ENCODE assay signal across 8 mouse cellular contexts in the genomic region with DNA sequence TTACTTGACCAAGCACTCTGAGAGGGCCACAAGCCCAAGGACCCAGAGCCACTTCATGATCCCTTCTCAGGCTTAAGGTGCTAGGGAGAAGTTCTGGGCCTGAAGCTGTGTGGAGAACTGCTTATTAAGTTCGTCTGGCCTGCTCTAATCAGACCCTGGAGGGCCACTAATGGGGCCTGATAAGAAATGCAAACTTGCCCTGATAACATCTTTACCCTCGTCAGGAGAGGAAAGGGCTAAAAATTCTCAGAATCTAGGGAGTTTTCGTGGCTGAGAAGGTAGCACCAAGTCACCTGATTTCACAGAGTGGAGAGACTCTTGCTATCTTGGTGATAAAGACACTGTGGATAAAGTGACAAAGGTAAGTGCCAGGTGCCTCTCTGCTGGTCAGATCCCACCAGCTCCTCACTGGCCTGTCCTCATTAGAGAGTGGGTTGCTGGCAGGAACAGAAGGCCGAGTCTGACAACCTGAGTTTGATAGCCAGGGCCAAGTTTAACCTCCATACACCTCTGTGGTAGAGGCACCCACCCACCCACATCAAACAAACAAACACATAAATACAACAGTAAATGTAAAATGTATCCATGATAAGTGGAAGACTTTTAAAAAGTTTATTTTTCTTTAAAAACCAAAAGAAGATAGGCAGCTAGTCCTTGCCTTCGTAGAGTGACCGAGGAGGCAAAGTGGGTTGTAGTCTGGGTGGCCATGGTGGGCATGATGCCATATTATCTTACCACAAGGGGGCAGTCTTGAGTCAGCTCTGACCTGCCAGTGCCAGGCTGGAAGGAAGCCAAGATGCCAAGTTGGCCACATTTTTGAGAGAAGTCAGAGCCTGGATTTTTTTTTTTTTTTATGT. TPM values are rescaled to one million over a fixed set of nuclear protein-coding genes. Genes with fewer than 3 reads are reported as not detected.
A peak's percentile ranks its signal among the peaks of the same experiment; 100 is the strongest.
DNase-seq lines count a peak whose midpoint lies in the region; ATAC-seq and TF ChIP-seq lines count a peak whose summit lies in the region.
"Had no signal": no experiment of that assay in that cellular context is flagged by ENCODE, and none has a peak within 500 bp of the region (broad histone marks: within the 10 kb centered on the region; RNA-seq: fewer than 3 reads in every experiment).

A gene (minus strand): TSS at position 157 of the 857 bp plus-strand sequence.

- no peak within 1 kb of the TSS for H3K4me3 ChIP-seq in cortical plate, adult 2 months (ENCODE audit: insufficient read depth, low read length)
- H3K4me3 ChIP-seq in intestine, postnatal 0 days (ENCODE audit: low read depth, low read length), result no peak within 1 kb of the TSS
- no peak within 1 kb of the TSS for H3K4me3 ChIP-seq in limb, embryonic 11.5 days (ENCODE audit: low read depth, low read length)
- no peak within 1 kb of the TSS for H3K4me3 ChIP-seq in midbrain, embryonic 16.5 days (ENCODE audit: low read depth, low read length)
- H3K4me3 ChIP-seq: myocyte had no signal

- 23% methylated on average over 6 of the region's 6 CpGs for WGBS in intestine, postnatal 0 days
- 46% methylated on average over 6 of the region's 6 CpGs for WGBS in limb, embryonic 11.5 days
- 40% methylated on average over 6 of the region's 6 CpGs for WGBS in midbrain, embryonic 16.5 days

- no peaks in the 10 kb centered on the region for H3K36me3 ChIP-seq in intestine, postnatal 0 days (ENCODE audit: control insufficient read depth, insufficient read depth)
- H3K36me3 ChIP-seq in limb, embryonic 11.5 days (ENCODE audit: control insufficient read depth, insufficient read depth, low read length), result no peaks in the 10 kb centered on the region
- no peaks in the 10 kb centered on the region for H3K36me3 ChIP-seq in midbrain, embryonic 16.5 days (ENCODE audit: control insufficient read depth, insufficient read depth, low read length)

- no peaks in the 10 kb centered on the region for H3K27me3 ChIP-seq in intestine, postnatal 0 days (replicated peaks; ENCODE audit: control insufficient read depth, insufficient read depth, low read length)
- no peaks in the 10 kb centered on the region for H3K27me3 ChIP-seq in limb, embryonic 11.5 days (ENCODE audit: control insufficient read depth, insufficient read depth, low read length)
- no peaks in the 10 kb centered on the region for H3K27me3 ChIP-seq in midbrain, embryonic 16.5 days (ENCODE audit: control insufficient read depth, insufficient read depth, low read depth, low read length)

- no peak within 1 kb of the TSS for H3K9ac ChIP-seq in intestine, postnatal 0 days (ENCODE audit: low read depth, low read length)
- no peak within 1 kb of the TSS for H3K9ac ChIP-seq in limb, embryonic 11.5 days (ENCODE audit: low read length)
- no peak within 1 kb of the TSS for H3K9ac ChIP-seq in midbrain, embryonic 16.5 days (ENCODE audit: low read depth, low read length)

- H3K27ac ChIP-seq in cortical plate, adult 2 months (ENCODE audit: insufficient read depth, low read length), result no peak within 1 kb of the TSS
- no peak within 1 kb of the TSS for H3K27ac ChIP-seq in intestine, postnatal 0 days (ENCODE audit: low read depth, low read length)
- no peak within 1 kb of the TSS for H3K27ac ChIP-seq in limb, embryonic 11.5 days (replicated peaks; ENCODE audit: low read depth, low read length)
- no peak within 1 kb of the TSS for H3K27ac ChIP-seq in midbrain, embryonic 16.5 days (ENCODE audit: low read length)

- peak; percentile 85 for TF ChIP-seq CTCF in cortical plate, adult 2 months (IDR thresholded peaks at IDR 0.05; ENCODE audit: extremely low read depth, insufficient read depth, low read length)
- peak; percentile 94 for TF ChIP-seq CTCF in intestine, postnatal 0 days (IDR thresholded peaks at IDR 0.05; ENCODE audit: low read depth)

- no peaks in the 10 kb centered on the region for H3K4me1 ChIP-seq in cortical plate, adult 2 months (ENCODE audit: control insufficient read depth, insufficient read depth, low read length)
- no peaks in the 10 kb centered on the region for H3K4me1 ChIP-seq in intestine, postnatal 0 days (replicated peaks; ENCODE audit: control insufficient read depth, insufficient read depth, low read length)
- no peaks in the 10 kb centered on the region for H3K4me1 ChIP-seq in limb, embryonic 11.5 days (ENCODE audit: control insufficient read depth, insufficient read depth, low read length)
- no peaks in the 10 kb centered on the region for H3K4me1 ChIP-seq in midbrain, embryonic 16.5 days (ENCODE audit: control insufficient read depth, insufficient read depth, low read length)

- ATAC-seq in intestine, postnatal 0 days, result no peak
- no peak for ATAC-seq in limb, embryonic 11.5 days (ENCODE audit: insufficient number of reproducible peaks, low FRiP score, low TSS enrichment, low read depth)
- peak; percentile 66 for ATAC-seq in midbrain, embryonic 16.5 days

- H3K4me2 ChIP-seq in intestine, postnatal 0 days (replicated peaks; ENCODE audit: low read depth), result no peak within 1 kb of the TSS
- no peak within 1 kb of the TSS for H3K4me2 ChIP-seq in limb, embryonic 11.5 days (ENCODE audit: low read depth, severe bottlenecking)
- H3K4me2 ChIP-seq in midbrain, embryonic 16.5 days (ENCODE audit: low read length), result no peak within 1 kb of the TSS

- H3K9me3 ChIP-seq in intestine, postnatal 0 days (ENCODE audit: control insufficient read depth), result no peaks in the 10 kb centered on the region
- H3K9me3 ChIP-seq in limb, embryonic 11.5 days (ENCODE audit: control insufficient read depth, low read length), result no peaks in the 10 kb centered on the region
- H3K9me3 ChIP-seq in midbrain, embryonic 16.5 days (replicated peaks; ENCODE audit: control insufficient read depth, low read length, poor library complexity, severe bottlenecking), result no peaks in the 10 kb centered on the region

- DNase-seq in adrenal gland, adult (ENCODE audit: inconsistent age in 2 of 2, low spot score in 1 of 2), result peak; percentile 78 to 94
- peak; percentile 64 to 73 for DNase-seq in gastrocnemius, adult 8-10 months (ENCODE audit: low spot score in 2 of 2)
- DNase-seq in limb, embryonic 11.5 days (ENCODE audit: low spot score), result peak; percentile 78
- DNase-seq in spleen, adult 18-20 months, result peak; percentile 33 to 67

- no peak for TF ChIP-seq POLR2A in cortical plate, adult 2 months (IDR thresholded peaks at IDR 0.05; ENCODE audit: extremely low read depth, insufficient read depth, low read length)

RNA-seq across cellular contexts. Expression of the gene that starts here (rescaled TPM):
- polyA plus RNA-seq in cortical plate, adult 2 months (2012; rRNA removed), result not detected in 2 replicates
- not detected for total RNA-seq in gastrocnemius, adult 8-10 months (2022)
- 5.0 and 24.6 TPM in 2 replicates for polyA plus RNA-seq in intestine, postnatal 0 days (2015; fragmentation: Nextera tagmentation; extraction: Ambion mirVana)
- not detected in 2 replicates for polyA plus RNA-seq in limb, embryonic 11.5 days (2014; fragmentation: Nextera tagmentation; extraction: Ambion mirVana)
- polyA plus RNA-seq in midbrain, embryonic 16.5 days (2015; fragmentation: Nextera tagmentation; extraction: Ambion mirVana), result not detected in 2 replicates

Comparison
In these comparisons a context has a peak if more than half of its experiments do, and no peak if none do; other contexts are left out.
1. Peak in DNase-seq in gastrocnemius, adult 8-10 months; RNA of the gene not detected or under 1 TPM.
2. Peak in DNase-seq in limb, embryonic 11.5 days; RNA of the gene not detected or under 1 TPM.
3. Peak in ATAC-seq in midbrain, embryonic 16.5 days; RNA of the gene not detected or under 1 TPM.